Mouse (Mus musculus): ENCODE measurements around the gene Ilf3. TPM values are rescaled to one million over a fixed set of nuclear protein-coding genes. Genes with fewer than 3 reads are reported as not detected.
"Not testable (repeated sequence)": the region's sequence is repeated elsewhere in the genome, so short reads cannot be mapped to it uniquely, and the experiment has no call there.

The Ilf3 gene
- 12.5 and 15.2 TPM in 2 replicates for total RNA-seq (2015; ENCODE audit: low replicate concordance)
- 14.2 and 16.5 TPM in 2 replicates for total RNA-seq (2017; ENCODE audit: low replicate concordance)

- ATAC-seq (replicated peaks; ENCODE audit: low FRiP score, poor library complexity, severe bottlenecking) = peak; percentile 89
These were observed at the start of gene Ilf3 for GRCm38 (mm10) chr9:21367357-21368111. Ilf3 (plus strand) TSS chr9:21367871.

- no peak for ATAC-seq (replicated peaks; ENCODE audit: low FRiP score, poor library complexity, severe bottlenecking)
These were observed 48.9 kb upstream of the Ilf3 start for GRCm38 (mm10) chr9:21318792-21319191.

- ATAC-seq (replicated peaks; ENCODE audit: low FRiP score, poor library complexity, severe bottlenecking) = no peak
These were observed 48.2 kb upstream of the Ilf3 start for GRCm38 (mm10) chr9:21319503-21319902.

- ATAC-seq (replicated peaks; ENCODE audit: low FRiP score, poor library complexity, severe bottlenecking) = peak; percentile 21; the same call in 1 of the 2 replicates
These were observed 47.4 kb upstream of the Ilf3 start for GRCm38 (mm10) chr9:21320280-21320618.

GRCm38 (mm10) chr9:21320619-21321512 is 46.8 kb upstream of the Ilf3 start, which contains the start of gene Slc44a2:
Slc44a2 (plus strand) TSS chr9:21320698.
- peak; percentile 90 for ATAC-seq (replicated peaks; ENCODE audit: low FRiP score, poor library complexity, severe bottlenecking)

GRCm38 (mm10) chr9:21321513-21321835 is 46.2 kb upstream of the Ilf3 start:
- ATAC-seq (replicated peaks; ENCODE audit: low FRiP score, poor library complexity, severe bottlenecking) = peak; percentile 42

GRCm38 (mm10) chr9:21322211-21322916 is 45.3 kb upstream of the Ilf3 start:
- no peak for ATAC-seq (replicated peaks; ENCODE audit: low FRiP score, poor library complexity, severe bottlenecking)

GRCm38 (mm10) chr9:21322917-21323297 is 44.8 kb upstream of the Ilf3 start:
- not testable (repeated sequence) for ATAC-seq (replicated peaks; ENCODE audit: low FRiP score, poor library complexity, severe bottlenecking)

GRCm38 (mm10) chr9:21324269-21324668 is 43.4 kb upstream of the Ilf3 start:
- ATAC-seq (replicated peaks; ENCODE audit: low FRiP score, poor library complexity, severe bottlenecking) = no peak

GRCm38 (mm10) chr9:21327569-21327968 is 40.1 kb upstream of the Ilf3 start:
- ATAC-seq (replicated peaks; ENCODE audit: low FRiP score, poor library complexity, severe bottlenecking) = no peak

GRCm38 (mm10) chr9:21328041-21328440 is 39.6 kb upstream of the Ilf3 start:
- ATAC-seq (replicated peaks; ENCODE audit: low FRiP score, poor library complexity, severe bottlenecking) = no peak

- no peak for ATAC-seq (replicated peaks; ENCODE audit: low FRiP score, poor library complexity, severe bottlenecking)
These were observed 38.6 kb upstream of the Ilf3 start for GRCm38 (mm10) chr9:21329041-21329440.

GRCm38 (mm10) chr9:21329699-21330289 is 37.9 kb upstream of the Ilf3 start:
- ATAC-seq (replicated peaks; ENCODE audit: low FRiP score, poor library complexity, severe bottlenecking) = no peak

GRCm38 (mm10) chr9:21331365-21332140 is 36.1 kb upstream of the Ilf3 start:
- no peak for ATAC-seq (replicated peaks; ENCODE audit: low FRiP score, poor library complexity, severe bottlenecking)

GRCm38 (mm10) chr9:21332161-21333061 is 35.3 kb upstream of the Ilf3 start:
- ATAC-seq (replicated peaks; ENCODE audit: low FRiP score, poor library complexity, severe bottlenecking) = no peak

- no peak for ATAC-seq (replicated peaks; ENCODE audit: low FRiP score, poor library complexity, severe bottlenecking)
These were observed 34.1 kb upstream of the Ilf3 start for GRCm38 (mm10) chr9:21333523-21333922.

GRCm38 (mm10) chr9:21334747-21335146 is 32.9 kb upstream of the Ilf3 start:
- ATAC-seq (replicated peaks; ENCODE audit: low FRiP score, poor library complexity, severe bottlenecking) = no peak

GRCm38 (mm10) chr9:21335391-21335790 is 32.3 kb upstream of the Ilf3 start:
- no peak for ATAC-seq (replicated peaks; ENCODE audit: low FRiP score, poor library complexity, severe bottlenecking)
